Mouse (Mus musculus) heart, adult 2 months (tissue): Measurements from ENCODE around the gene Phf19.

ENCODE experiments used
- CTCF ChIP-seq: fragments of 200-600 bp; IDR thresholded peaks from 2 replicates; pipeline ENCODE4 v1.8.1; 2022; ENCODE audit warnings: antibody characterized with exemption, mild to moderate bottlenecking, moderate library complexity
- POLR2A ChIP-seq: fragments of 200-500 bp; IDR thresholded peaks from 2 replicates; pipeline ENCODE4 v1.6.1; 2011; ENCODE audit warnings: mild to moderate bottlenecking, low read depth, low read length, control low read depth; ENCODE audit not compliant: insufficient read depth

GRCm38 (mm10) chr2:34899682-34900081 is 14.1 kb downstream of the Phf19 start:
- no peak for TF ChIP-seq CTCF
- no peak for TF ChIP-seq POLR2A
